Mouse (Mus musculus): ENCODE data around the gene Mat1a. TPM values are rescaled to one million over a fixed set of nuclear protein-coding genes. Genes with fewer than 3 reads are reported as not detected.

The Mat1a gene
- polyA plus RNA-seq, 1 experiment from 2014 or later = not detected

- Histone ChIP-seq H3K27me3 (ENCODE audit: control insufficient read depth, insufficient read depth, low read length) (no peaks in the 10 kb centered on the region), H3K36me3 (ENCODE audit: control insufficient read depth, insufficient read depth, low read length) (no peaks in the 10 kb centered on the region), H3K4me3 (ENCODE audit: low read depth, low read length) (no peak overlapping the region), H3K4me1 (ENCODE audit: control insufficient read depth, insufficient read depth, low read length) (no peaks in the 10 kb centered on the region), H3K9ac (replicated peaks; ENCODE audit: low read depth, low read length) (no peak overlapping the region), H3K4me2 (ENCODE audit: low read depth, low read length) (no peak overlapping the region), H3K9me3 (ENCODE audit: control insufficient read depth, low read length) (no peaks in the 10 kb centered on the region), H3K27ac (ENCODE audit: low read depth, low read length) (no peak overlapping the region)
- no peak for ATAC-seq (ENCODE audit: low read depth)
- 56% methylated on average over 8 of the region's 8 CpGs for WGBS
Measured at GRCm38 (mm10) chr14:41090777-41091176, 14.1 kb upstream of the Mat1a start.

GRCm38 (mm10) chr14:41094114-41094513 is 10.7 kb upstream of the Mat1a start:
- Histone ChIP-seq H3K4me3 (ENCODE audit: low read depth, low read length) (no peak overlapping the region), H3K4me1 (ENCODE audit: control insufficient read depth, insufficient read depth, low read length) (no peaks in the 10 kb centered on the region), H3K36me3 (ENCODE audit: control insufficient read depth, insufficient read depth, low read length) (no peaks in the 10 kb centered on the region), H3K27me3 (ENCODE audit: control insufficient read depth, insufficient read depth, low read length) (no peaks in the 10 kb centered on the region), H3K4me2 (ENCODE audit: low read depth, low read length) (no peak overlapping the region), H3K27ac (ENCODE audit: low read depth, low read length) (no peak overlapping the region), H3K9ac (replicated peaks; ENCODE audit: low read depth, low read length) (no peak overlapping the region), H3K9me3 (ENCODE audit: control insufficient read depth, low read length) (no peaks in the 10 kb centered on the region)
- 64% methylated on average over 1 of the region's 1 CpGs for WGBS
- no peak for ATAC-seq (ENCODE audit: low read depth)

GRCm38 (mm10) chr14:41096296-41096860 is 8.5 kb upstream of the Mat1a start:
- Histone ChIP-seq H3K27me3 (ENCODE audit: control insufficient read depth, insufficient read depth, low read length) (no peaks in the 10 kb centered on the region), H3K4me2 (ENCODE audit: low read depth, low read length) (no peak overlapping the region), H3K36me3 (ENCODE audit: control insufficient read depth, insufficient read depth, low read length) (no peaks in the 10 kb centered on the region), H3K4me1 (ENCODE audit: control insufficient read depth, insufficient read depth, low read length) (no peaks in the 10 kb centered on the region), H3K9ac (replicated peaks; ENCODE audit: low read depth, low read length) (no peak overlapping the region), H3K4me3 (ENCODE audit: low read depth, low read length) (no peak overlapping the region), H3K9me3 (ENCODE audit: control insufficient read depth, low read length) (no peaks in the 10 kb centered on the region), H3K27ac (ENCODE audit: low read depth, low read length) (no peak overlapping the region)
- no peak for ATAC-seq (ENCODE audit: low read depth)
- 93% methylated on average over 3 of the region's 3 CpGs for WGBS

GRCm38 (mm10) chr14:41098726-41099125 is 6.1 kb upstream of the Mat1a start:
- Histone ChIP-seq H3K27ac (ENCODE audit: low read depth, low read length) (no peak overlapping the region), H3K4me1 (ENCODE audit: control insufficient read depth, insufficient read depth, low read length) (no peaks in the 10 kb centered on the region), H3K9me3 (ENCODE audit: control insufficient read depth, low read length) (no peaks in the 10 kb centered on the region), H3K4me3 (ENCODE audit: low read depth, low read length) (no peak overlapping the region), H3K4me2 (ENCODE audit: low read depth, low read length) (no peak overlapping the region), H3K9ac (replicated peaks; ENCODE audit: low read depth, low read length) (no peak overlapping the region), H3K36me3 (ENCODE audit: control insufficient read depth, insufficient read depth, low read length) (no peaks in the 10 kb centered on the region), H3K27me3 (ENCODE audit: control insufficient read depth, insufficient read depth, low read length) (no peaks in the 10 kb centered on the region)
- no peak for ATAC-seq (ENCODE audit: low read depth)
- 79% methylated on average over 1 of the region's 1 CpGs for WGBS

GRCm38 (mm10) chr14:41100712-41101111 is 4.1 kb upstream of the Mat1a start:
- Histone ChIP-seq H3K36me3 (ENCODE audit: control insufficient read depth, insufficient read depth, low read length) (no peaks in the 10 kb centered on the region), H3K4me2 (ENCODE audit: low read depth, low read length) (no peak overlapping the region), H3K4me3 (ENCODE audit: low read depth, low read length) (no peak overlapping the region), H3K9me3 (ENCODE audit: control insufficient read depth, low read length) (no peaks in the 10 kb centered on the region), H3K27me3 (ENCODE audit: control insufficient read depth, insufficient read depth, low read length) (no peaks in the 10 kb centered on the region), H3K4me1 (ENCODE audit: control insufficient read depth, insufficient read depth, low read length) (no peaks in the 10 kb centered on the region), H3K27ac (ENCODE audit: low read depth, low read length) (no peak overlapping the region), H3K9ac (replicated peaks; ENCODE audit: low read depth, low read length) (no peak overlapping the region)
- ATAC-seq (ENCODE audit: low read depth) = no peak
- 91% methylated on average over 3 of the region's 3 CpGs for WGBS

- Histone ChIP-seq H3K4me2 (ENCODE audit: low read depth, low read length) (no peak overlapping the region), H3K27me3 (ENCODE audit: control insufficient read depth, insufficient read depth, low read length) (no peaks in the 10 kb centered on the region), H3K9ac (replicated peaks; ENCODE audit: low read depth, low read length) (no peak overlapping the region), H3K9me3 (ENCODE audit: control insufficient read depth, low read length) (no peaks in the 10 kb centered on the region), H3K4me3 (ENCODE audit: low read depth, low read length) (no peak overlapping the region), H3K27ac (ENCODE audit: low read depth, low read length) (no peak overlapping the region), H3K4me1 (ENCODE audit: control insufficient read depth, insufficient read depth, low read length) (no peaks in the 10 kb centered on the region), H3K36me3 (ENCODE audit: control insufficient read depth, insufficient read depth, low read length) (no peaks in the 10 kb centered on the region)
- WGBS = 84% methylated on average over 5 of the region's 5 CpGs
- ATAC-seq (ENCODE audit: low read depth) = no peak
Measured at GRCm38 (mm10) chr14:41101242-41101641, 3.6 kb upstream of the Mat1a start.

- ATAC-seq (ENCODE audit: low read depth) = no peak
- Histone ChIP-seq H3K4me3 (ENCODE audit: low read depth, low read length) (no peak overlapping the region), H3K4me1 (ENCODE audit: control insufficient read depth, insufficient read depth, low read length) (no peaks in the 10 kb centered on the region), H3K9ac (replicated peaks; ENCODE audit: low read depth, low read length) (no peak overlapping the region), H3K36me3 (ENCODE audit: control insufficient read depth, insufficient read depth, low read length) (no peaks in the 10 kb centered on the region), H3K4me2 (ENCODE audit: low read depth, low read length) (no peak overlapping the region), H3K27ac (ENCODE audit: low read depth, low read length) (no peak overlapping the region), H3K9me3 (ENCODE audit: control insufficient read depth, low read length) (no peaks in the 10 kb centered on the region), H3K27me3 (ENCODE audit: control insufficient read depth, insufficient read depth, low read length) (no peaks in the 10 kb centered on the region)
- WGBS = 83% methylated on average over 2 of the region's 2 CpGs
Measured at GRCm38 (mm10) chr14:41102269-41102668, 2.6 kb upstream of the Mat1a start.

GRCm38 (mm10) chr14:41111031-41111668 is 6.3 kb downstream of the Mat1a start:
- H3K4me3 ChIP-seq (ENCODE audit: low read depth, low read length) = no peak overlapping the region
- no peak overlapping the region for H3K27ac ChIP-seq (ENCODE audit: low read depth, low read length)
- ATAC-seq (ENCODE audit: low read depth) = no peak
- no peaks in the 10 kb centered on the region for H3K4me1 ChIP-seq (ENCODE audit: control insufficient read depth, insufficient read depth, low read length)
- H3K9ac ChIP-seq (replicated peaks; ENCODE audit: low read depth, low read length) = no peak overlapping the region
- no peaks in the 10 kb centered on the region for H3K36me3 ChIP-seq (ENCODE audit: control insufficient read depth, insufficient read depth, low read length)
- 94% methylated on average over 7 of the region's 7 CpGs for WGBS
- H3K9me3 ChIP-seq (ENCODE audit: control insufficient read depth, low read length) = no peaks in the 10 kb centered on the region
- no peak overlapping the region for H3K4me2 ChIP-seq (ENCODE audit: low read depth, low read length)
- no peaks in the 10 kb centered on the region for H3K27me3 ChIP-seq (ENCODE audit: control insufficient read depth, insufficient read depth, low read length)

GRCm38 (mm10) chr14:41112944-41113343 is 8.1 kb downstream of the Mat1a start:
- H3K4me2 ChIP-seq (ENCODE audit: low read depth, low read length) = no peak overlapping the region
- 76% methylated on average over 4 of the region's 4 CpGs for WGBS

More at GRCm38 (mm10) chr14:41112944-41113343, 8.1 kb downstream of the Mat1a start:
- H3K9ac ChIP-seq (replicated peaks; ENCODE audit: low read depth, low read length) = no peak overlapping the region
- no peaks in the 10 kb centered on the region for H3K9me3 ChIP-seq (ENCODE audit: control insufficient read depth, low read length)
- H3K4me3 ChIP-seq (ENCODE audit: low read depth, low read length) = no peak overlapping the region
- no peak for ATAC-seq (ENCODE audit: low read depth)
- no peaks in the 10 kb centered on the region for H3K36me3 ChIP-seq (ENCODE audit: control insufficient read depth, insufficient read depth, low read length)
- no peaks in the 10 kb centered on the region for H3K27me3 ChIP-seq (ENCODE audit: control insufficient read depth, insufficient read depth, low read length)
- no peak overlapping the region for H3K27ac ChIP-seq (ENCODE audit: low read depth, low read length)
- H3K4me1 ChIP-seq (ENCODE audit: control insufficient read depth, insufficient read depth, low read length) = no peaks in the 10 kb centered on the region
